Mouse (Mus musculus) kidney, embryonic 15.5 days (tissue): ENCODE measurements around the gene Cnksr3. TPM values are rescaled to one million over a fixed set of nuclear protein-coding genes. Genes with fewer than 3 reads are reported as not detected.

Experiments
- ATAC-seq: fragments of 200-750 bp; cut with Nextera tagmentation; replicated peaks from 2 replicates; pipeline ENCODE4 v1.8.0; 2017; ENCODE audit warnings: moderate TSS enrichment; ENCODE audit not compliant: low FRiP score
- H3K27ac ChIP-seq: fragments of 300-500 bp; sonication (generic); 2 replicates; pipeline ENCODE4 v1.5.1; 2015; ENCODE audit warnings: mild to moderate bottlenecking, inconsistent platforms
- H3K27me3 ChIP-seq: fragments of 300-500 bp; sonication (generic); 2 replicates; pipeline ENCODE4 v1.6.1; 2015; ENCODE audit warnings: inconsistent platforms
- H3K36me3 ChIP-seq: fragments of 300-500 bp; sonication (generic); 2 replicates; pipeline ENCODE4 v1.6.1; 2015; ENCODE audit warnings: inconsistent platforms
- H3K4me1 ChIP-seq: fragments of 300-500 bp; sonication (generic); 2 replicates; pipeline ENCODE4 v1.6.1; 2015; ENCODE audit warnings: inconsistent platforms
- H3K4me2 ChIP-seq: fragments of 300-500 bp; sonication (generic); 2 replicates; pipeline ENCODE4 v1.6.1; 2015; ENCODE audit warnings: moderate library complexity, mild to moderate bottlenecking, inconsistent platforms
- H3K4me3 ChIP-seq: fragments of 300-500 bp; sonication (generic); replicated peaks from 2 replicates; pipeline ENCODE4 v1.5.1; 2015; ENCODE audit warnings: mild to moderate bottlenecking, inconsistent platforms
- H3K9ac ChIP-seq: fragments of 300-500 bp; sonication (generic); 2 replicates; pipeline ENCODE4 v1.6.1; 2015; ENCODE audit warnings: mild to moderate bottlenecking, inconsistent platforms
- H3K9me3 ChIP-seq: fragments of 300-500 bp; sonication (generic); replicated peaks from 2 replicates; pipeline ENCODE4 v1.6.1; 2016; ENCODE audit warnings: inconsistent platforms
- WGBS: fragments of 180-500 bp; shearing (Covaris S2); methylation state at CpG from one replicate; pipeline ENCODE4 v1.1.7; 2015; ENCODE audit warnings: mixed read lengths; 5-methylcytosine and 5-hydroxymethylcytosine counted together
- polyA plus RNA-seq: library from polyadenylated mRNA; unstranded; fragments of >200 nt; fragmentation: Nextera tagmentation; extraction: Ambion mirVana; gene quantifications from 2 replicates; pipeline ENCODE4 v1.2.1, GENCODE M21; 2015

The Cnksr3 gene
- 17.1 and 18.7 TPM in 2 replicates for polyA plus RNA-seq

- Histone ChIP-seq H3K36me3 (0 out of 2 replicates have a peak, but pooled peaks cover 6% of the 10 kb centered on the region), H3K4me1 (peaks cover 51% of the 10 kb centered on the region), H3K27ac (peak within 1 kb of the TSS; percentile 93), H3K9me3 (no peaks in the 10 kb centered on the region), H3K9ac (peak within 1 kb of the TSS; percentile 89), H3K4me3 (peak within 1 kb of the TSS; percentile 88), H3K27me3 (no peaks in the 10 kb centered on the region), H3K4me2 (peak within 1 kb of the TSS; percentile 85)
- WGBS = under 1% methylated on average over 74 of the region's 74 CpGs
- peak; percentile 90 for ATAC-seq
These were observed at the start of gene Cnksr3 for GRCm38 (mm10) chr10:7211696-7212482. Cnksr3 (minus strand) TSS chr10:7212237.

GRCm38 (mm10) chr10:7260166-7261108, 48.4 kb upstream of the Cnksr3 start:
- no peak overlapping the region for H3K27ac ChIP-seq
- H3K36me3 ChIP-seq = no peaks in the 10 kb centered on the region
- no peak overlapping the region for H3K4me3 ChIP-seq
- H3K4me2 ChIP-seq = no peak overlapping the region
- 27% methylated on average over 10 of the region's 10 CpGs for WGBS
- no peaks in the 10 kb centered on the region for H3K9me3 ChIP-seq
- no peaks in the 10 kb centered on the region for H3K27me3 ChIP-seq
- no peak overlapping the region for H3K9ac ChIP-seq
- ATAC-seq = no peak
- peaks cover 7% of the 10 kb centered on the region; the same call in 1 of the 2 replicates for H3K4me1 ChIP-seq

- WGBS = 75% methylated on average over 5 of the region's 5 CpGs
- peak; percentile 84 for ATAC-seq
- H3K4me2 ChIP-seq = no peak overlapping the region
- H3K9ac ChIP-seq = no peak overlapping the region
- 0 out of 2 replicates have a peak overlapping the region, but pooled peaks have one; percentile 34 for H3K27ac ChIP-seq
- no peak overlapping the region for H3K4me3 ChIP-seq
- H3K36me3 ChIP-seq = no peaks in the 10 kb centered on the region
- H3K4me1 ChIP-seq = peaks cover 7% of the 10 kb centered on the region; the same call in 1 of the 2 replicates
- H3K27me3 ChIP-seq = no peaks in the 10 kb centered on the region
- no peaks in the 10 kb centered on the region for H3K9me3 ChIP-seq
These were observed 46.6 kb upstream of the Cnksr3 start for GRCm38 (mm10) chr10:7258607-7259006.

GRCm38 (mm10) chr10:7250455-7250854, 38.4 kb upstream of the Cnksr3 start:
- 42% methylated on average over 2 of the region's 2 CpGs for WGBS
- ATAC-seq = peak; percentile 95

GRCm38 (mm10) chr10:7234601-7235000, 22.6 kb upstream of the Cnksr3 start:
- Histone ChIP-seq H3K36me3 (no peaks in the 10 kb centered on the region), H3K4me1 (no peaks in the 10 kb centered on the region), H3K4me3 (no peak overlapping the region), H3K27ac (no peak overlapping the region), H3K9ac (no peak overlapping the region), H3K9me3 (no peaks in the 10 kb centered on the region), H3K4me2 (no peak overlapping the region), H3K27me3 (no peaks in the 10 kb centered on the region)
- WGBS = 37% methylated on average over 4 of the region's 5 CpGs
- no peak for ATAC-seq

More at GRCm38 (mm10) chr10:7250455-7250854, 38.4 kb upstream of the Cnksr3 start:
- Histone ChIP-seq H3K4me1 (no peaks in the 10 kb centered on the region), H3K27ac (no peak overlapping the region), H3K4me3 (no peak overlapping the region), H3K36me3 (no peaks in the 10 kb centered on the region), H3K27me3 (no peaks in the 10 kb centered on the region), H3K9me3 (no peaks in the 10 kb centered on the region), H3K9ac (no peak overlapping the region), H3K4me2 (no peak overlapping the region)

GRCm38 (mm10) chr10:7217551-7218127, 5.6 kb upstream of the Cnksr3 start:
- Histone ChIP-seq H3K36me3 (no peaks in the 10 kb centered on the region), H3K4me3 (no peak overlapping the region), H3K9ac (no peak overlapping the region), H3K27me3 (no peaks in the 10 kb centered on the region), H3K9me3 (no peaks in the 10 kb centered on the region), H3K4me1 (peaks cover 14% of the 10 kb centered on the region), H3K4me2 (no peak overlapping the region), H3K27ac (no peak overlapping the region)
- 74% methylated on average over 3 of the region's 3 CpGs for WGBS
- no peak for ATAC-seq

- ATAC-seq = no peak
- H3K9me3 ChIP-seq = no peaks in the 10 kb centered on the region
- H3K9ac ChIP-seq = no peak overlapping the region
- H3K4me2 ChIP-seq = no peak overlapping the region
- H3K4me3 ChIP-seq = no peak overlapping the region
- H3K4me1 ChIP-seq = peaks cover 28% of the 10 kb centered on the region
- no peaks in the 10 kb centered on the region for H3K36me3 ChIP-seq
- H3K27ac ChIP-seq = no peak overlapping the region
- WGBS = 75% methylated on average over 4 of the region's 4 CpGs
- no peaks in the 10 kb centered on the region for H3K27me3 ChIP-seq
These were observed 2.7 kb upstream of the Cnksr3 start for GRCm38 (mm10) chr10:7214718-7215117.

- no peak for ATAC-seq
- H3K9me3 ChIP-seq = no peaks in the 10 kb centered on the region
- WGBS = 38% methylated on average over 10 of the region's 10 CpGs
These were observed 1.1 kb upstream of the Cnksr3 start for GRCm38 (mm10) chr10:7213066-7213630.

GRCm38 (mm10) chr10:7212537-7212936, 500 bp upstream of the Cnksr3 start:
- Histone ChIP-seq H3K36me3 (0 out of 2 replicates have a peak, but pooled peaks cover 6% of the 10 kb centered on the region), H3K9ac (peak overlapping the region; percentile 89), H3K4me1 (peaks cover 44% of the 10 kb centered on the region), H3K27me3 (no peaks in the 10 kb centered on the region), H3K9me3 (no peaks in the 10 kb centered on the region), H3K4me2 (peak overlapping the region; percentile 85), H3K27ac (peak overlapping the region; percentile 93), H3K4me3 (peak overlapping the region; percentile 88)
- peak; percentile 34 for ATAC-seq
- WGBS = 9% methylated on average over 10 of the region's 10 CpGs

More at GRCm38 (mm10) chr10:7213066-7213630, 1.1 kb upstream of the Cnksr3 start:
- H3K4me2 ChIP-seq = peak overlapping the region; percentile 85
- H3K27me3 ChIP-seq = no peaks in the 10 kb centered on the region
- H3K27ac ChIP-seq = peak overlapping the region; percentile 93
- peak overlapping the region; percentile 88 for H3K4me3 ChIP-seq
- 0 out of 2 replicates have a peak, but pooled peaks cover 6% of the 10 kb centered on the region for H3K36me3 ChIP-seq
- peaks cover 41% of the 10 kb centered on the region for H3K4me1 ChIP-seq
- peak overlapping the region; percentile 89; the same call in 1 of the 2 replicates for H3K9ac ChIP-seq

- Histone ChIP-seq H3K27ac (peak overlapping the region; percentile 93), H3K9ac (peak overlapping the region; percentile 89), H3K4me2 (peak overlapping the region; percentile 85), H3K36me3 (0 out of 2 replicates have a peak, but pooled peaks cover 6% of the 10 kb centered on the region), H3K9me3 (no peaks in the 10 kb centered on the region), H3K4me1 (peaks cover 58% of the 10 kb centered on the region), H3K27me3 (no peaks in the 10 kb centered on the region), H3K4me3 (peak overlapping the region; percentile 88)
- under 1% methylated on average over 41 of the region's 41 CpGs for WGBS
- ATAC-seq = peak; percentile 89
These were observed 894 bp downstream of the Cnksr3 start for GRCm38 (mm10) chr10:7210991-7211695.
